Mouse (Mus musculus): Measurements from ENCODE around the gene 1810009A15Rik. TPM values are rescaled to one million over a fixed set of nuclear protein-coding genes. Genes with fewer than 3 reads are reported as not detected.

Gene 1810009A15Rik
- total and polyA plus RNA-seq, 3 experiments: 157 to 218 (median 161) TPM

GRCm38 (mm10) chr19:8839908-8840791 is 48.5 kb upstream of the 1810009A15Rik start:
- in situ Hi-C loops (cut with MboI; ENCODE audit: low pct_ligation_motif_present, low pct_unique_long_range_greater_than_20kb, low sequenced_read_pairs): loop anchor here (25.0 kb wide), 1 partner anchor 1022 kb away; no protein-coding TSS in a partner anchor
- peak overlapping the region; percentile 96 for H3K4me2 ChIP-seq (ENCODE audit: insufficient read depth, low read depth, poor library complexity, severe bottlenecking)
- H3K9ac ChIP-seq (ENCODE audit: insufficient read depth, low read depth): peak overlapping the region; percentile 75
- H3K27me3 ChIP-seq (replicated peaks): no peaks in the 10 kb centered on the region
- peak overlapping the region; percentile 54 to 81 (median 65) for H3K4me3 ChIP-seq (replicated peaks in 1 of 3; ENCODE audit: low read depth in 2 of 3, low read length in 2 of 3, poor library complexity in 1 of 3)
- no peaks in the 10 kb centered on the region for H3K9me3 ChIP-seq (replicated peaks; ENCODE audit: low read length)
- peaks cover 11 to 45% of the 10 kb centered on the region in 2 experiments for H3K4me1 ChIP-seq (ENCODE audit: control insufficient read depth in 1 of 2, insufficient read depth in 2 of 2)
- peak; percentile 55 for DNase-seq (ENCODE audit: extremely low read depth)
- peak overlapping the region; percentile 62 for H3K27ac ChIP-seq (ENCODE audit: insufficient read depth, low read depth)
- dilution Hi-C loops (cut with MboI; ENCODE audit: extremely low pct_ligation_motif_present, extremely low pct_unique_long_range_greater_than_20kb, low sequenced_read_pairs): no loop called here
- TF ChIP-seq MEF2A (IDR thresholded peaks at IDR 0.05; ENCODE audit: borderline replicate concordance, low read depth, low read length) (peak; percentile 24; the same call in 1 of the 2 replicates), NELFE (IDR thresholded peaks at IDR 0.05; ENCODE audit: low read depth, low read length) (peak; percentile 59), ETS1 (conservative IDR thresholded peaks at IDR 0.05; ENCODE audit: low read depth, low read length) (no peak), POLR2AphosphoS2 (IDR thresholded peaks at IDR 0.05; ENCODE audit: low read depth, low read length) (0 out of 2 replicates have a peak, but pooled peaks have one; percentile 75), HCFC1 (IDR thresholded peaks at IDR 0.05; ENCODE audit: low read depth, low read length) (peak; percentile 27; the same call in 1 of the 2 replicates), CTCF (conservative IDR thresholded peaks at IDR 0.05 in 1 of 2, IDR thresholded peaks at IDR 0.05 in 1 of 2; ENCODE audit: low read depth in 2 of 2, low read length in 2 of 2) (no peak), ZKSCAN1 (IDR thresholded peaks at IDR 0.05; ENCODE audit: borderline replicate concordance, low read depth, low read length) (no peak), POLR2A (IDR thresholded peaks at IDR 0.05; ENCODE audit: low read depth, low read length) (peak; percentile 78), ZNF384 (IDR thresholded peaks at IDR 0.05; ENCODE audit: low read depth, low read length) (no peak), MYC (IDR thresholded peaks at IDR 0.05; ENCODE audit: low read depth, low read length) (peak; percentile 45; the same call in 1 of the 2 replicates), ZC3H11A (IDR thresholded peaks at IDR 0.05; ENCODE audit: low read depth, low read length) (no peak), PAX5 (IDR thresholded peaks at IDR 0.05; ENCODE audit: low read length) (no peak), IRF4 (IDR thresholded peaks at IDR 0.05; ENCODE audit: low read depth, low read length) (no peak), MAZ (IDR thresholded peaks at IDR 0.05; ENCODE audit: low read depth, low read length) (no peak), E2F4 (IDR thresholded peaks at IDR 0.05; ENCODE audit: insufficient replicate concordance, low read depth, low read length) (no peak), MAX (IDR thresholded peaks at IDR 0.05; ENCODE audit: low read length) (no peak; the same call in 1 of the 2 replicates), CHD2 (IDR thresholded peaks at IDR 0.05; ENCODE audit: low read length) (no peak), NRF1 (IDR thresholded peaks at IDR 0.05; ENCODE audit: low read depth, low read length) (no peak), SIN3A (IDR thresholded peaks at IDR 0.05; ENCODE audit: low read length) (peak; percentile 94), UBTF (IDR thresholded peaks at IDR 0.05; ENCODE audit: low read depth, low read length) (no peak), USF2 (conservative IDR thresholded peaks at IDR 0.05; ENCODE audit: low read depth, low read length) (peak; percentile 61), EP300 (IDR thresholded peaks at IDR 0.05; ENCODE audit: low read length) (no peak), KAT2A (IDR thresholded peaks at IDR 0.05; ENCODE audit: insufficient replicate concordance, low read length) (0 out of 2 replicates have a peak, but pooled peaks have one; percentile 8), MAFK (IDR thresholded peaks at IDR 0.05; ENCODE audit: insufficient replicate concordance, low read length) (no peak), USF1 (IDR thresholded peaks at IDR 0.05; ENCODE audit: low read depth, low read length) (peak; percentile 55), JUND (conservative IDR thresholded peaks at IDR 0.05; ENCODE audit: low read depth, low read length) (no peak), MXI1 (IDR thresholded peaks at IDR 0.05; ENCODE audit: low read depth, low read length) (peak; percentile 53; the same call in 1 of the 2 replicates), BHLHE40 (IDR thresholded peaks at IDR 0.05; ENCODE audit: low read depth, low read length) (peak; percentile 43), ELF1 (IDR thresholded peaks at IDR 0.05; ENCODE audit: low read depth, low read length) (peak; percentile 80), SMC3 (IDR thresholded peaks at IDR 0.05; ENCODE audit: low read depth, low read length) (0 out of 2 replicates have a peak, but pooled peaks have one; percentile 2), TBP (conservative IDR thresholded peaks at IDR 0.05; ENCODE audit: low read depth, low read length) (peak; percentile 69), ZMIZ1 (IDR thresholded peaks at IDR 0.05; ENCODE audit: low read depth, low read length) (0 out of 2 replicates have a peak, but pooled peaks have one; percentile 49), RAD21 (IDR thresholded peaks at IDR 0.05; ENCODE audit: low read depth, low read length) (no peak), GABPA (IDR thresholded peaks at IDR 0.05; ENCODE audit: insufficient replicate concordance, low read depth, low read length) (no peak), JUN (IDR thresholded peaks at IDR 0.05; ENCODE audit: insufficient read depth, low read depth, low read length) (no peak), CHD1 (IDR thresholded peaks at IDR 0.05; ENCODE audit: low read depth, low read length) (0 out of 2 replicates have a peak, but pooled peaks have one; percentile 61), RCOR1 (conservative IDR thresholded peaks at IDR 0.05; ENCODE audit: low read depth, low read length) (no peak), TCF12 (IDR thresholded peaks at IDR 0.05; ENCODE audit: low read depth, low read length) (no peak)
- peaks cover 15 to 51% of the 10 kb centered on the region in 2 experiments for H3K36me3 ChIP-seq (replicated peaks in 1 of 2; ENCODE audit: control insufficient read depth in 1 of 2, insufficient read depth in 1 of 2, low read length in 1 of 2)
- peaks cover 20% of the 10 kb centered on the region for H3K79me2 ChIP-seq (replicated peaks; ENCODE audit: control insufficient read depth, extremely low read depth, insufficient read depth, poor library complexity, severe bottlenecking)

Measured in CH12.LX (cell line).